Mouse (Mus musculus) liver, embryonic 14.5 days (tissue): ENCODE data around the gene Cfap57.

Experiments
- CTCF ChIP-seq: IDR thresholded peaks from 2 replicates; pipeline ENCODE4 v1.5.1; 2016; ENCODE audit warnings: antibody characterized with exemption, low read depth, control low read depth
- EP300 ChIP-seq: IDR thresholded peaks from 2 replicates; pipeline ENCODE4 v1.6.1; 2016; ENCODE audit warnings: antibody characterized with exemption, low read depth

GRCm38 (mm10) chr4:118525779-118526178 lies 94.8 kb downstream of the Cfap57 start:
- TF ChIP-seq CTCF: no peak
- no peak for TF ChIP-seq EP300
